Mouse (Mus musculus): Measurements from ENCODE around the gene Klhl9. TPM values are rescaled to one million over a fixed set of nuclear protein-coding genes. Genes with fewer than 3 reads are reported as not detected.
"Not testable (repeated sequence)": the region's sequence is repeated elsewhere in the genome, so short reads cannot be mapped to it uniquely, and the experiment has no call there.

Klhl9 gene
- polyA plus RNA-seq (2014; fragmentation: Nextera tagmentation; extraction: Ambion mirVana): 97.9 and 106 TPM in 2 replicates

- under 1% methylated on average over 82 of the region's 82 CpGs for WGBS
- peaks cover 22% of the 10 kb centered on the region for H3K36me3 ChIP-seq (ENCODE audit: control insufficient read depth, insufficient read depth, low read length)
- DNase-seq (ENCODE audit: low spot score): peak; percentile 96
- H3K4me3 ChIP-seq (ENCODE audit: low read depth, low read length): peak within 1 kb of the TSS; percentile 98
- H3K27ac ChIP-seq (ENCODE audit: low read depth): peak within 1 kb of the TSS; percentile 92
- H3K27me3 ChIP-seq (replicated peaks; ENCODE audit: control insufficient read depth, insufficient read depth, low read length): no peaks in the 10 kb centered on the region
- ATAC-seq (replicated peaks; ENCODE audit: low FRiP score, low TSS enrichment, low read depth): peak; percentile 93
- peak within 1 kb of the TSS; percentile 96 for H3K4me2 ChIP-seq (ENCODE audit: low read length)
- H3K9me3 ChIP-seq (ENCODE audit: control insufficient read depth, low read length): no peaks in the 10 kb centered on the region
- H3K4me1 ChIP-seq (replicated peaks; ENCODE audit: control insufficient read depth, insufficient read depth, low read length): peaks cover 21% of the 10 kb centered on the region
- H3K9ac ChIP-seq (ENCODE audit: low read length): peak within 1 kb of the TSS; percentile 96
Observed at GRCm38 (mm10) chr4:88721791-88722721, at the start of gene Klhl9, which contains the start of gene Gm26566. Gene Klhl9, minus strand, starts transcription at chr4:88722465. Gene Gm26566, plus strand, starts transcription at chr4:88721805.

GRCm38 (mm10) chr4:88763384-88764018, 41.2 kb upstream of the Klhl9 start:
- DNase-seq (ENCODE audit: low spot score): peak; percentile 69
- not testable (repeated sequence) for H3K9me3 ChIP-seq (ENCODE audit: control insufficient read depth, low read length); H3K27ac ChIP-seq (ENCODE audit: low read depth); ATAC-seq (replicated peaks; ENCODE audit: low FRiP score, low TSS enrichment, low read depth); H3K27me3 ChIP-seq (replicated peaks; ENCODE audit: control insufficient read depth, insufficient read depth, low read length); H3K36me3 ChIP-seq (ENCODE audit: control insufficient read depth, insufficient read depth, low read length); H3K4me1 ChIP-seq (replicated peaks; ENCODE audit: control insufficient read depth, insufficient read depth, low read length)
- 0 out of 2 replicates have a peak overlapping the region, but pooled peaks have one; percentile 27 for H3K9ac ChIP-seq (ENCODE audit: low read length)
- H3K4me3 ChIP-seq (ENCODE audit: low read depth, low read length): peak overlapping the region; percentile 32
- 3% methylated on average over 28 of the region's 42 CpGs for WGBS
- peak overlapping the region; percentile 42 for H3K4me2 ChIP-seq (ENCODE audit: low read length)

GRCm38 (mm10) chr4:88762341-88762740, 40.1 kb upstream of the Klhl9 start:
- not testable (repeated sequence) for H3K9me3 ChIP-seq (ENCODE audit: control insufficient read depth, low read length); H3K36me3 ChIP-seq (ENCODE audit: control insufficient read depth, insufficient read depth, low read length); H3K27me3 ChIP-seq (replicated peaks; ENCODE audit: control insufficient read depth, insufficient read depth, low read length); H3K9ac ChIP-seq (ENCODE audit: low read length); ATAC-seq (replicated peaks; ENCODE audit: low FRiP score, low TSS enrichment, low read depth); H3K4me2 ChIP-seq (ENCODE audit: low read length); H3K27ac ChIP-seq (ENCODE audit: low read depth); H3K4me3 ChIP-seq (ENCODE audit: low read depth, low read length); DNase-seq (ENCODE audit: low spot score); H3K4me1 ChIP-seq (replicated peaks; ENCODE audit: control insufficient read depth, insufficient read depth, low read length)
- 56% methylated on average over 9 of the region's 9 CpGs for WGBS

- 47% methylated on average over 6 of the region's 8 CpGs for WGBS
Observed at GRCm38 (mm10) chr4:88761776-88762175, 39.5 kb upstream of the Klhl9 start.

GRCm38 (mm10) chr4:88760431-88760830, 38.2 kb upstream of the Klhl9 start:
- H3K27me3 ChIP-seq (replicated peaks; ENCODE audit: control insufficient read depth, insufficient read depth, low read length); H3K9me3 ChIP-seq (ENCODE audit: control insufficient read depth, low read length); DNase-seq (ENCODE audit: low spot score); ATAC-seq (replicated peaks; ENCODE audit: low FRiP score, low TSS enrichment, low read depth); H3K36me3 ChIP-seq (ENCODE audit: control insufficient read depth, insufficient read depth, low read length); H3K9ac ChIP-seq (ENCODE audit: low read length); H3K4me1 ChIP-seq (replicated peaks; ENCODE audit: control insufficient read depth, insufficient read depth, low read length): not testable (repeated sequence)
- WGBS: 0% methylated on average over 24 of the region's 28 CpGs
- H3K27ac ChIP-seq (ENCODE audit: low read depth): peak overlapping the region; percentile 47; the same call in 1 of the 2 replicates
- peak overlapping the region; percentile 23 for H3K4me3 ChIP-seq (ENCODE audit: low read depth, low read length)
- peak overlapping the region; percentile 36 for H3K4me2 ChIP-seq (ENCODE audit: low read length)

More at GRCm38 (mm10) chr4:88761776-88762175, 39.5 kb upstream of the Klhl9 start:
- H3K27me3 ChIP-seq (replicated peaks; ENCODE audit: control insufficient read depth, insufficient read depth, low read length); H3K9ac ChIP-seq (ENCODE audit: low read length); H3K27ac ChIP-seq (ENCODE audit: low read depth); H3K36me3 ChIP-seq (ENCODE audit: control insufficient read depth, insufficient read depth, low read length); H3K4me1 ChIP-seq (replicated peaks; ENCODE audit: control insufficient read depth, insufficient read depth, low read length); H3K4me3 ChIP-seq (ENCODE audit: low read depth, low read length); H3K4me2 ChIP-seq (ENCODE audit: low read length); DNase-seq (ENCODE audit: low spot score); H3K9me3 ChIP-seq (ENCODE audit: control insufficient read depth, low read length); ATAC-seq (replicated peaks; ENCODE audit: low FRiP score, low TSS enrichment, low read depth): not testable (repeated sequence)

- not testable (repeated sequence) for DNase-seq (ENCODE audit: low spot score); H3K9ac ChIP-seq (ENCODE audit: low read length); H3K4me1 ChIP-seq (replicated peaks; ENCODE audit: control insufficient read depth, insufficient read depth, low read length); H3K36me3 ChIP-seq (ENCODE audit: control insufficient read depth, insufficient read depth, low read length); H3K27me3 ChIP-seq (replicated peaks; ENCODE audit: control insufficient read depth, insufficient read depth, low read length); H3K9me3 ChIP-seq (ENCODE audit: control insufficient read depth, low read length); ATAC-seq (replicated peaks; ENCODE audit: low FRiP score, low TSS enrichment, low read depth)
- WGBS: 26% methylated on average over 9 of the region's 14 CpGs
- H3K4me3 ChIP-seq (ENCODE audit: low read depth, low read length): peak within 1 kb of the TSS; percentile 23
- H3K27ac ChIP-seq (ENCODE audit: low read depth): peak within 1 kb of the TSS; percentile 47; the same call in 1 of the 2 replicates
- H3K4me2 ChIP-seq (ENCODE audit: low read length): peak within 1 kb of the TSS; percentile 36
Observed at GRCm38 (mm10) chr4:88759610-88760268, 37.5 kb upstream of the Klhl9 start, which contains the start of gene Gm13283. Gene Gm13283, plus strand, starts transcription at chr4:88760119.

- H3K4me3 ChIP-seq (ENCODE audit: low read depth, low read length); H3K4me1 ChIP-seq (replicated peaks; ENCODE audit: control insufficient read depth, insufficient read depth, low read length); H3K27ac ChIP-seq (ENCODE audit: low read depth); H3K4me2 ChIP-seq (ENCODE audit: low read length); H3K36me3 ChIP-seq (ENCODE audit: control insufficient read depth, insufficient read depth, low read length); H3K9ac ChIP-seq (ENCODE audit: low read length); ATAC-seq (replicated peaks; ENCODE audit: low FRiP score, low TSS enrichment, low read depth); DNase-seq (ENCODE audit: low spot score); H3K9me3 ChIP-seq (ENCODE audit: control insufficient read depth, low read length); H3K27me3 ChIP-seq (replicated peaks; ENCODE audit: control insufficient read depth, insufficient read depth, low read length): not testable (repeated sequence)
- 77% methylated on average over 9 of the region's 9 CpGs for WGBS
Observed at GRCm38 (mm10) chr4:88758751-88759150, 36.5 kb upstream of the Klhl9 start.

- H3K36me3 ChIP-seq (ENCODE audit: control insufficient read depth, insufficient read depth, low read length); H3K9ac ChIP-seq (ENCODE audit: low read length); H3K9me3 ChIP-seq (ENCODE audit: control insufficient read depth, low read length); H3K27me3 ChIP-seq (replicated peaks; ENCODE audit: control insufficient read depth, insufficient read depth, low read length); H3K4me1 ChIP-seq (replicated peaks; ENCODE audit: control insufficient read depth, insufficient read depth, low read length): not testable (repeated sequence)
- Histone ChIP-seq H3K4me3 (ENCODE audit: low read depth, low read length) (peak overlapping the region; percentile 46), H3K27ac (ENCODE audit: low read depth) (peak overlapping the region; percentile 89), H3K4me2 (ENCODE audit: low read length) (peak overlapping the region; percentile 59)
- 0% methylated on average over 17 of the region's 21 CpGs for WGBS
- DNase-seq (ENCODE audit: low spot score) (peak; percentile 84), ATAC-seq (replicated peaks; ENCODE audit: low FRiP score, low TSS enrichment, low read depth) (peak; percentile 100)
Observed at GRCm38 (mm10) chr4:88757628-88758031, 35.4 kb upstream of the Klhl9 start.

Data from intestine, embryonic 14.5 days (tissue).